Mouse (Mus musculus): Measurements from ENCODE around the gene Rab9b. TPM values are rescaled to one million over a fixed set of nuclear protein-coding genes. Genes with fewer than 3 reads are reported as not detected.

The Rab9b gene
- under 1 TPM in 1 of 2 experiments, not detected in 1; 0.13 TPM for total RNA-seq (2021)
- long read RNA-seq, experiment 1, result 0 reads
- long read RNA-seq, experiment 2, result 0 reads

DNA sequence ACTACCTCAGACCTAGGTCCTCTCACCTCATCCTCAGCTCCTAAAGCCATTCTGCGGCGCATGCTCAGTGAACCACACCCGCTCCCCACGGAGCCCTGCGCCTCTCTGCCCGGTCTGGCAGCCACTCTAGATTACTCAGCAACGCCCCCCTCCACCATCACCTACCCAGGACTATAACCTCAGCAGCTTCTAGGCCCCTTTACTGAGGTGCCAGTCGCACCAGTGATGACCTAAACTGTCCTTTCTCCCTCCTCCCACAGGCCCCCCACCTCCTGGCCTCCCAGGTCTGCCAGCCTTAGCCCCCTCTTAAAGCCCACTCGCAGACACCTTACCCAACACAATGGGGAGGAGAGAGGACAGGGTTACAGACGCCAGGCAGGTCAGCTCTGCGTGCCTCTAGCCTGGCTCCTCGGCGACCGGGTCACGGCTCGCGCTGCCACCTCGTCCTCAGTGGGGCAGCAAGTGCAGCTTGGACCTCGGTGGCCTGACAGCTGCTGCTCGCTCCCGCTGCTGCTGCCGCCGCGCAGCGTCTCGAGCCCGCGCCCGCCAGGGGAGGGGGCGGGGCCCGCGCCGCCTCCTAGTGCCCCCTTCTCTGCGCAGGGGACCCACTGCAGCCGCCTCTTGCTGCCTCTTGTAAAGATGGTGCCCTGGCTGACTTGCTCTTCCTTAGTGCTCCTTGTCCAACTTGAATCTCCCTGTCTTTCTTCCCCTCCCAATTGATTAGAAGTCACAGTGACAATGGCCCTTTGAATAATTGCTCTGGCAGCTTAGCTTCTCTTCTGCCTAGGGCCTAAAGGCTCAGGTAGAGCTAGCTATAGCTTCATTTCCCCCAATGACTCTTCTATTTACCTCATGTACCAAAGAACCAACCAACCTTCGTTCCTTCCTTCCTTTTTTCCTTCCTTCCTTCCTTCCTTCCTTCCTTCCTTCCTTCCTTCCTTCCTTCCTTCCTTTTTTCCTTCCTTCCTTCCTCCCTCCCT, at the start of gene Rab9b:
Rab9b (minus strand) TSS at position 695 of the 980 bp plus-strand sequence.
- DNase-seq, result no peak

DNA sequence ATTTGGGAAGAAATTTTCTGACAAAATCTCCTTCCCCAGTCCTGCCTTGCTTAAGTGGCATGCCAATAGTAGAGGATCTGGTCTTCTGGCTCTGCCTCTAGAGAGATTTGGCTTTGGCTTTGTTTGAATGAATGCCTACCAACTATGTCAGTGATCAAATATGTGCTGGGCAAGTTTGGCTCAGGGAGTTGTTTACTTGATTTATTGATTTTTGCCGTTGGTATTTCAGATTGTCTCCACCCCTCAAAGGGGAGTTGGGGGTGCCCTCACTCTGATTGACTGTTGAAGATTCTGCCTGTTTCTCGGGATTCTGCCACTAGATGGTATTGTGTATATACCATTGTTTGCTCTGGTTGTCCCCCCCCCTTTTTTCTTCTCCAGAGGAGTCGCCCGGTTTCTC, 35.8 kb upstream of the Rab9b start:
- DNase-seq, result no peak

DNA sequence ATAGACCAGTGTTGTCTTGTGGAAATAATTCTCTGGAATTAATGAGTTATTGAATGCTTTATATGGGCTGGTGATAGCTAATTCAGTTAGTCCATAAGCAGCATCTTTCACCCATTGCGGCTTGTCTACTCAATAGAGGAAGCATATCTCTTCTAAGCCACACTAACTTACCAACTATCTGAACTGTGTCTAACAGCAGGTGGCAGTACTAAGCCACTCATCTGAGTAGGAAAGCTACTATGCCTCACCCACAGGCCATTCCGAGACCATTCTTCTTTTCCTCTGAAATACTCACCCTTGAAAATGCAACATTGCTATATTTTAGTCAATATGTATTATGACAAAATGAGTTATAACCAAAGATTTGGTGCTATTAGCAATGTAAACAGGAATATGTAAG, 27.2 kb upstream of the Rab9b start:
- DNase-seq, result no peak

DNA sequence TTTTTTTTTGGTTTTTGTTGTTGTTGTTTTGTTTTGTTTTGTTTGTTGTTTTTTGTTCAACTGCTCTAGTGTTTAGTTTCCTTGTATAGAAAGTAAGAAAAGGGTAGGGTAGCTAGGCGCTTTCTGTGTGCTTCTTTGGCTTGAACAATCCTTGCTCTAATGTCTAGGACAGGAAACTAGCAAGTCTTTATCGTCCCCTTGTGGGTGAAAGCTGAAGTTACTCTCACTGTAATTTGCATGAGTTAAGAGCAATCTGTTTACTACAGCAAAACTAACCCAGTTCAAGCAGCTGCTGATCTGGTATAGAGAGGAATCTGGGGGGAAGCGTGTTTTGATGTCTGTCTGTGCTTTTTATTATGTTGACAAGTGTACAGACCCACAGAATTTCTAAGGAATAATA, 18.3 kb downstream of the Rab9b start:
- no peak for DNase-seq

DNA sequence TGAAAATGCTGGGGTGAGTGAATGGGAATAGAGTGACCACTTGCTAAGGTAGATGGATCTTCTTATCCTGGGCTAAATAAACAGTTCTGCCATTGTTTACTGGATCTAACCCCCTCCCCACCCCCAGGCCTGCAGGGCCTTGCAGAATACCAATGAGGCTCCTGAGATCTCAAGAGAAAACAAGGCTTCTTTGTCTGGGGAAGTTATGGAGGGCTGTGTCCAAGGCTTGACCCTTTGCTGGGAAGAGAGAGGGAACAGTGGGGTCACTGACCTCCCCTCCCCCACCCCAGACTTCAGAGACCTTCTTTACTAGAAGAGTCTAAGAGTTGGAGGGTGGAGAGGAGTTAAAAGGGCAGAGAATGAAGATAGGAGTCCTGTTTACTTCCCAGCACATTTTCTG, 39.9 kb downstream of the Rab9b start:
- no peak for DNase-seq

DNA sequence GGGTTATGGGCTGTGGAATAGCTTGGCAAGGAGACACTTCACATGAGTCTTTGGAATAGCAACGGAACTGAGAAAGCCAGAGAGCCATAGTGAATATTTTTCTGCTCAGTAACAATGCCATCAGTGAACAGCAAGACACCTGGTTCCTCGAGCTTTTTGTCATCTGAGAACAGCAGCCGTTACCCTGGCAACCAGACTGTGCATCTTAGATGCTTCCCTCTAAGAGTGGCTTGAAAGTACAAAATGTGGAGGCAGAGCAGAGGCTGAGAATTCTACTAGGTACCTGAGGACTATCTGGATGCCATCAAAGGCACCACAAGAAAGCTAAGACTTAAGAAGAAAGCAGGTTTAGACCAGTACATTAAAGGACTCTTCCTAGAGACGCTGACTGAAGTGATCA, 43.5 kb downstream of the Rab9b start:
- DNase-seq, result no peak

DNA sequence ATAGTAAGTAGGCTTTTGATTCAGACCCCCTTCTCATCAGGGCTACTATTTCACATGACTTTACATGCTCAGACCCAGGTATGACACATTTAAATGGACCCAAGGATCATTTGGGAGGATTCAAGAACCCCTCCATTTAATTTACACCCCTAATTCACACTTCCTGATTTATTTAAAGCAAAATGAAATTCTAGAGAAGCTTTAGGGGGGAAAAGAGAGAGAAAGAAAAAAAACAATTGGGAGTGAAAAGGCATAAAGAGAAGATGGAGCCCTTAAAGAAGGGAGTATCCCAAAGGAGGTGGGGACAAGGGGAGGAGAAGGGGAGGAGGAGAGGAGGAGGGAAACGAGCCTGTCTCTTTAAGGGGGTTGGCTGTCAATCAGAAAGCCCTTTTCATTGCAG, 46.2 kb downstream of the Rab9b start, which contains the start of gene Plp1:
Plp1 (plus strand) TSS at position 301 of the 400 bp plus-strand sequence.
- DNase-seq, result no peak

DNA sequence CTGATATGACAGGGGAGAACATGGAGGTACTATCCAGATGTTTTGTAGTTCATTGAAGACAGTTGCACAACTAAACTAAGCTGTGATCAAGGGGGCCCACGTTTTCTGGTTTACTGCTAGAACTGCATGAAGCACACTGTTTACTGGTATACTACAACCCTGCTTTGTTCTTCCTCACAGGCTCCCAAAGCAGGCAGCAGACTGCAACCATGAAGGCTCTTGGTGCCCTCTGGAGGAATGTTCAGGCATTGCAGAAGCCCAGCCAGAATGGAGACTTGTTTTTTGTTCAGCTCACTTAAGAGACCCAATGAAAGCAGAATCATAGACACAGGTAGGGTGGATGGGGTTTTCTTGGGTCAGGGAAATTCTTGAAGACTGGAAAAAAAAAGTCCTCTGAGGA, 48.3 kb downstream of the Rab9b start:
- DNase-seq, result peak; percentile 12

DNA sequence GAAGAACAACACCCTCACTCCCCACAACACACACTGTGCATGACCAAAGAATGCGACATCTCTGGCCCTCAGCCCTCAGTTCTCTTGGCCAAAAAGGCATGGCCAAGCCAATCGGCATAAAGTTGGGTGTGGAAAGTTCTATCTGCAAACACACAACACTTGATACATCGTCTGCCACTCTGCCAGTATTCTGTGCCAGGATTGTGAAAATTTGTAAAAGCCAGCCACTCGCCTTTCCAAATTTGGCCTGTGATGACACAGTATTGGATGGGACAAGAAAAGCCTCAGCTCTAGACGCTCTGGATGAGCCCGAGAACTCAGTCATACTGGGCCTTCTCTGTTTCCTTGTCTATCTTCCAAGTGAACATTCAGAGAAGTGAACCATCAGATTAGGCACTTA, 48.8 kb downstream of the Rab9b start:
- DNase-seq, result peak; percentile 7

Other genes starting within 250 kb of the Rab9b start
- 1 to 10 TPM; 2.0 to 2.3 TPM for gene Tceal1, start 160.8 kb downstream of the Rab9b start, total RNA-seq (2021)
- 100 to 1,000 TPM; 128 to 140 TPM for gene Morf4l2, start 125.1 kb downstream of the Rab9b start, total RNA-seq (2021)
- not detected for gene Glra4, start 88.6 kb downstream of the Rab9b start, total RNA-seq (2021)
- 1 to 10 TPM; 4.5 to 4.7 TPM for gene Plp1, start 46.1 kb downstream of the Rab9b start, total RNA-seq (2021)
- gene H2bfm, start 58.6 kb upstream of the Rab9b start, total RNA-seq (2021), result not detected
- gene Tmsb15b2, start 106.7 kb upstream of the Rab9b start, total RNA-seq (2021), result 1 to 10 TPM; 4.3 to 6.4 TPM
- gene Tmsb15l, start 108.1 kb upstream of the Rab9b start, total RNA-seq (2021), result not detected
- gene Tmsb15b1, start 108.1 kb upstream of the Rab9b start, total RNA-seq (2021), result 1 to 10 TPM; 1.6 to 5.3 TPM
- gene Zcchc18, start 124.4 kb upstream of the Rab9b start, total RNA-seq (2021), result not detected
- gene Slc25a53, start 169.5 kb upstream of the Rab9b start, total RNA-seq (2021), result 1 to 10 TPM; 1.2 to 3.2 TPM
- gene Fam199x, start 180.8 kb upstream of the Rab9b start, total RNA-seq (2021), result 1 to 10 TPM; 3.2 to 3.9 TPM

Data from gastrocnemius, postnatal 25 days (tissue).